Mouse (Mus musculus): ENCODE data around the gene Ints6l.

DNA sequence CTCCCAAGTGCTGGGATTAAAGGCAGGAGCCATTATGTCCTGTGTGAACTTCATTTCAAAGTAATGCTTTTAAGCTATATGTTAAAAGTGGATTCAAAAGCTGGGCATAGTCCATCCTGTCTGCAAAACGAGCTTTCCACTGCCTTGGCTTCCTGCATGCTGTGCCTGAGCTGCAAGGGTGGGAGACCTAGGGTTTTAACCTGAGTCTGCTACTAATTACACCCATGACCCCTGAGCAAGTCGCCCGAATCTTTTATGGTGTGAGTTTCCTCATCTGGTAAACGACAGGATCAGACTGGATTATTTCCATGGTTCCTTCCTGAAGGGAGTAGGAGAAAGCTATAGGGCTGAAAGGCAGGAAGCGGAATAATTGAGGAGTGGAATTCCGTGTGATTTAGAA, 13.8 kb downstream of the Ints6l start:
- TF ChIP-seq E2F4 (IDR thresholded peaks at IDR 0.05; ENCODE audit: insufficient replicate concordance, low read depth, low read length) (no peak), CTCF (conservative IDR thresholded peaks at IDR 0.05 in 1 of 2, IDR thresholded peaks at IDR 0.05 in 1 of 2; ENCODE audit: low read depth in 2 of 2, low read length in 2 of 2) (no peak), SMC3 (IDR thresholded peaks at IDR 0.05; ENCODE audit: low read depth, low read length) (no peak), ZMIZ1 (IDR thresholded peaks at IDR 0.05; ENCODE audit: low read depth, low read length) (no peak), MAX (IDR thresholded peaks at IDR 0.05; ENCODE audit: low read length) (no peak), ETS1 (conservative IDR thresholded peaks at IDR 0.05; ENCODE audit: low read depth, low read length) (no peak), ZC3H11A (IDR thresholded peaks at IDR 0.05; ENCODE audit: low read depth, low read length) (no peak), PAX5 (IDR thresholded peaks at IDR 0.05; ENCODE audit: low read length) (no peak), USF2 (conservative IDR thresholded peaks at IDR 0.05; ENCODE audit: low read depth, low read length) (no peak), MYC (IDR thresholded peaks at IDR 0.05; ENCODE audit: low read depth, low read length) (no peak), CHD1 (IDR thresholded peaks at IDR 0.05; ENCODE audit: low read depth, low read length) (no peak)
